Mouse (Mus musculus) intestine, embryonic 14.5 days (tissue): ENCODE results near the gene Qtrt2. TPM values are rescaled to one million over a fixed set of nuclear protein-coding genes. Genes with fewer than 3 reads are reported as not detected.

ENCODE experiments used
- ATAC-seq: fragments of 200-750 bp; cut with Nextera tagmentation; replicated peaks from 2 replicates; pipeline ENCODE4 v1.8.0; 2017; ENCODE audit warnings: low read depth, moderate number of reproducible peaks, moderate TSS enrichment, moderate library complexity; ENCODE audit not compliant: low FRiP score, low TSS enrichment
- DNase-seq: peaks from one replicate; pipeline ENCODE4 v3.0.0-alpha.2; 2018; ENCODE audit warnings: low spot score
- H3K27ac ChIP-seq: fragments of 300-500 bp; sonication (generic); 2 replicates; pipeline ENCODE4 v1.5.1; 2014; ENCODE audit warnings: low read depth, mild to moderate bottlenecking, control low read depth
- H3K27me3 ChIP-seq: fragments of 300-500 bp; sonication (generic); replicated peaks from 2 replicates; pipeline ENCODE4 v1.6.1; 2014; ENCODE audit warnings: low read length, control low read depth; ENCODE audit not compliant: control insufficient read depth, insufficient read depth
- H3K36me3 ChIP-seq: fragments of 300-500 bp; sonication (generic); 2 replicates; pipeline ENCODE4 v1.6.1; 2014; ENCODE audit warnings: low read length, control low read depth; ENCODE audit not compliant: control insufficient read depth, insufficient read depth
- H3K4me1 ChIP-seq: fragments of 300-500 bp; sonication (generic); replicated peaks from 2 replicates; pipeline ENCODE4 v1.6.1; 2014; ENCODE audit warnings: low read length, control low read depth, mixed read lengths; ENCODE audit not compliant: control insufficient read depth, insufficient read depth
- H3K4me2 ChIP-seq: fragments of 300-500 bp; sonication (generic); 2 replicates; pipeline ENCODE4 v1.6.1; 2014; ENCODE audit warnings: low read length
- H3K4me3 ChIP-seq: fragments of 300-500 bp; sonication (generic); 2 replicates; pipeline ENCODE4 v1.5.1; 2014; ENCODE audit warnings: low read depth, low read length, control low read depth, mixed read lengths
- H3K9ac ChIP-seq: fragments of 300-500 bp; sonication (generic); 2 replicates; pipeline ENCODE4 v1.6.1; 2014; ENCODE audit warnings: mild to moderate bottlenecking, low read length
- H3K9me3 ChIP-seq: fragments of 300-500 bp; sonication (generic); 2 replicates; pipeline ENCODE4 v1.6.1; 2016; ENCODE audit warnings: low read length, control low read depth; ENCODE audit not compliant: control insufficient read depth
- WGBS: fragments of 180-500 bp; shearing (Covaris S2); extraction: QIAGEN DNeasy Blood & Tissue Kit; methylation state at CpG from one replicate; pipeline ENCODE4 v1.1.7; 2014; 5-methylcytosine and 5-hydroxymethylcytosine counted together
- polyA plus RNA-seq: library from polyadenylated mRNA; unstranded; fragments of >200 nt; fragmentation: Nextera tagmentation; extraction: Ambion mirVana; gene quantifications from 2 replicates; pipeline ENCODE4 v1.2.1, GENCODE M21; 2014

The Qtrt2 gene
- polyA plus RNA-seq, 1 experiment from 2014 or later: 34.3 TPM

- no peak overlapping the region for H3K9ac ChIP-seq
- WGBS: 65% methylated on average over 2 of the region's 2 CpGs
- H3K4me1 ChIP-seq: no peaks in the 10 kb centered on the region
- H3K27ac ChIP-seq: no peak overlapping the region
- H3K4me3 ChIP-seq: no peak overlapping the region
- no peaks in the 10 kb centered on the region for H3K9me3 ChIP-seq
- H3K27me3 ChIP-seq: no peaks in the 10 kb centered on the region
- H3K4me2 ChIP-seq: no peak overlapping the region
- no peak for DNase-seq
- no peak for ATAC-seq
- no peaks in the 10 kb centered on the region for H3K36me3 ChIP-seq
These were observed 4.6 kb downstream of the Qtrt2 start for GRCm38 (mm10) chr16:43922024-43922423.

- no peaks in the 10 kb centered on the region for H3K27me3 ChIP-seq
- ATAC-seq: no peak
- WGBS: 81% methylated on average over 3 of the region's 3 CpGs
- H3K4me1 ChIP-seq: no peaks in the 10 kb centered on the region
- H3K9ac ChIP-seq: no peak overlapping the region
- no peaks in the 10 kb centered on the region for H3K36me3 ChIP-seq
- H3K4me3 ChIP-seq: no peak overlapping the region
- DNase-seq: no peak
- H3K27ac ChIP-seq: no peak overlapping the region
- no peaks in the 10 kb centered on the region for H3K9me3 ChIP-seq
- H3K4me2 ChIP-seq: no peak overlapping the region
These were observed 7.7 kb downstream of the Qtrt2 start for GRCm38 (mm10) chr16:43918867-43919266.

GRCm38 (mm10) chr16:43908881-43909280 lies 17.7 kb downstream of the Qtrt2 start:
- Histone ChIP-seq H3K4me3 (no peak overlapping the region), H3K27ac (no peak overlapping the region), H3K4me2 (no peak overlapping the region), H3K9me3 (no peaks in the 10 kb centered on the region), H3K9ac (no peak overlapping the region), H3K27me3 (no peaks in the 10 kb centered on the region), H3K36me3 (peaks cover 4% of the 10 kb centered on the region; the same call in 1 of the 2 replicates), H3K4me1 (no peaks in the 10 kb centered on the region)
- DNase-seq: no peak
- ATAC-seq: no peak
- WGBS: 88% methylated on average over 2 of the region's 2 CpGs

- Histone ChIP-seq H3K27ac (no peak overlapping the region), H3K27me3 (no peaks in the 10 kb centered on the region), H3K4me2 (no peak overlapping the region), H3K9me3 (no peaks in the 10 kb centered on the region), H3K4me1 (no peaks in the 10 kb centered on the region), H3K36me3 (no peaks in the 10 kb centered on the region), H3K4me3 (no peak overlapping the region), H3K9ac (no peak overlapping the region)
- DNase-seq: no peak
- no peak for ATAC-seq
These were observed 26.0 kb downstream of the Qtrt2 start for GRCm38 (mm10) chr16:43900571-43900970.

- Histone ChIP-seq H3K9ac (no peak overlapping the region), H3K9me3 (no peaks in the 10 kb centered on the region), H3K36me3 (no peaks in the 10 kb centered on the region), H3K27ac (no peak overlapping the region), H3K4me2 (no peak overlapping the region), H3K27me3 (no peaks in the 10 kb centered on the region), H3K4me1 (no peaks in the 10 kb centered on the region), H3K4me3 (no peak overlapping the region)
- DNase-seq (no peak), ATAC-seq (no peak)
- 78% methylated on average over 4 of the region's 4 CpGs for WGBS
These were observed 26.5 kb downstream of the Qtrt2 start for GRCm38 (mm10) chr16:43900138-43900537.

- ATAC-seq (no peak), DNase-seq (no peak)
- H3K4me3 ChIP-seq: no peak overlapping the region
- no peak overlapping the region for H3K27ac ChIP-seq
- H3K4me1 ChIP-seq: no peaks in the 10 kb centered on the region
- H3K9ac ChIP-seq: no peak overlapping the region
- WGBS: 88% methylated on average over 8 of the region's 8 CpGs
- H3K27me3 ChIP-seq: no peaks in the 10 kb centered on the region
- no peaks in the 10 kb centered on the region for H3K36me3 ChIP-seq
- no peaks in the 10 kb centered on the region for H3K9me3 ChIP-seq
- no peak overlapping the region for H3K4me2 ChIP-seq
These were observed 32.1 kb downstream of the Qtrt2 start for GRCm38 (mm10) chr16:43894501-43894900.

GRCm38 (mm10) chr16:43890747-43891336 lies 35.8 kb downstream of the Qtrt2 start:
- Histone ChIP-seq H3K27ac (no peak overlapping the region), H3K4me3 (peak overlapping the region; percentile 66; the same call in 1 of the 2 replicates), H3K9ac (peak overlapping the region; percentile 82), H3K36me3 (no peaks in the 10 kb centered on the region; the same call in 1 of the 2 replicates), H3K27me3 (no peaks in the 10 kb centered on the region), H3K4me1 (0 out of 2 replicates have a peak, but pooled peaks cover 6% of the 10 kb centered on the region), H3K4me2 (peak overlapping the region; percentile 74), H3K9me3 (no peaks in the 10 kb centered on the region)
- WGBS: 86% methylated on average over 4 of the region's 4 CpGs
- no peak for ATAC-seq
- no peak for DNase-seq

- peak overlapping the region; percentile 82 for H3K9ac ChIP-seq
- 0% methylated on average over 9 of the region's 9 CpGs for WGBS
- no peaks in the 10 kb centered on the region; the same call in 1 of the 2 replicates for H3K36me3 ChIP-seq
- peak overlapping the region; percentile 66 for H3K4me3 ChIP-seq
- 0 out of 2 replicates have a peak, but pooled peaks cover 6% of the 10 kb centered on the region for H3K4me1 ChIP-seq
- no peaks in the 10 kb centered on the region for H3K27me3 ChIP-seq
- no peaks in the 10 kb centered on the region for H3K9me3 ChIP-seq
- DNase-seq: no peak
- peak overlapping the region; percentile 83 for H3K27ac ChIP-seq
- peak; percentile 99 for ATAC-seq
- H3K4me2 ChIP-seq: peak overlapping the region; percentile 74
These were observed 36.6 kb downstream of the Qtrt2 start for GRCm38 (mm10) chr16:43890005-43890336.
